Mouse (Mus musculus) heart, embryonic 15.5 days (tissue): Measurements from ENCODE around the gene Dera. TPM values are rescaled to one million over a fixed set of nuclear protein-coding genes. Genes with fewer than 3 reads are reported as not detected.

Experiments used
- polyA plus RNA-seq: library from polyadenylated mRNA; unstranded; fragments of >200 nt; fragmentation: Nextera tagmentation; extraction: Ambion mirVana; gene quantifications from 2 replicates; pipeline ENCODE4 v1.2.1, GENCODE M21; 2015

Dera gene
- polyA plus RNA-seq, 1 experiment from 2014 or later = 37.2 TPM

Other genes with a start within 250 kb of the Dera start
- 25.0 and 33.3 TPM in 2 replicates for gene Eps8, start 99.7 kb upstream of the Dera start, polyA plus RNA-seq
- 106 and 109 TPM in 2 replicates for gene Strap, start 19.5 kb upstream of the Dera start, polyA plus RNA-seq